Mouse (Mus musculus) heart, embryonic 16.5 days (tissue): ENCODE data around the gene Scgb2b2. TPM values are rescaled to one million over a fixed set of nuclear protein-coding genes. Genes with fewer than 3 reads are reported as not detected.

Source experiments
- ATAC-seq: fragments of 200-750 bp; cut with Nextera tagmentation; replicated peaks from 2 replicates; pipeline ENCODE4 v1.8.0; 2017; ENCODE audit warnings: moderate number of reproducible peaks; ENCODE audit not compliant: insufficient read depth, low FRiP score; ENCODE audit errors: extremely low read depth
- H3K27ac ChIP-seq: fragments of 300-500 bp; sonication (generic); 2 replicates; pipeline ENCODE4 v1.5.1; 2014; ENCODE audit warnings: mild to moderate bottlenecking, low read length, control low read depth, moderate library complexity
- H3K27me3 ChIP-seq: fragments of 300-500 bp; sonication (generic); 2 replicates; pipeline ENCODE4 v1.6.1; 2014; ENCODE audit warnings: low read length, mixed read lengths; ENCODE audit not compliant: control insufficient read depth, insufficient read depth
- H3K36me3 ChIP-seq: fragments of 300-500 bp; sonication (generic); 2 replicates; pipeline ENCODE4 v1.6.1; 2014; ENCODE audit not compliant: control insufficient read depth, insufficient read depth
- H3K4me1 ChIP-seq: fragments of 300-500 bp; sonication (generic); 2 replicates; pipeline ENCODE4 v1.6.1; 2014; ENCODE audit warnings: low read length, mixed read lengths; ENCODE audit not compliant: control insufficient read depth, insufficient read depth
- H3K4me2 ChIP-seq: fragments of 300-500 bp; sonication (generic); 2 replicates; pipeline ENCODE4 v1.6.1; 2014; ENCODE audit warnings: low read depth, mild to moderate bottlenecking, control low read depth, low read length
- H3K4me3 ChIP-seq: fragments of 300-500 bp; sonication (generic); 2 replicates; pipeline ENCODE4 v1.5.1; 2014; ENCODE audit warnings: mild to moderate bottlenecking, control low read depth, low read length
- H3K9ac ChIP-seq: fragments of 300-500 bp; sonication (generic); 2 replicates; pipeline ENCODE4 v1.6.1; 2014; ENCODE audit warnings: low read length, control low read depth
- H3K9me3 ChIP-seq: fragments of 300-500 bp; sonication (generic); replicated peaks from 2 replicates; pipeline ENCODE4 v1.6.1; 2016; ENCODE audit warnings: low read length; ENCODE audit not compliant: control insufficient read depth
- WGBS: fragments of 180-500 bp; shearing (Covaris S2); extraction: QIAGEN DNeasy Blood & Tissue Kit; methylation state at CpG from one replicate; pipeline ENCODE4 v1.1.7; 2014; 5-methylcytosine and 5-hydroxymethylcytosine counted together
- polyA plus RNA-seq: library from polyadenylated mRNA; unstranded; fragments of >200 nt; fragmentation: Nextera tagmentation; extraction: Ambion mirVana; gene quantifications from 2 replicates; pipeline ENCODE4 v1.2.1, GENCODE M21; 2015

Gene Scgb2b2
- polyA plus RNA-seq: not detected in 2 replicates

DNA sequence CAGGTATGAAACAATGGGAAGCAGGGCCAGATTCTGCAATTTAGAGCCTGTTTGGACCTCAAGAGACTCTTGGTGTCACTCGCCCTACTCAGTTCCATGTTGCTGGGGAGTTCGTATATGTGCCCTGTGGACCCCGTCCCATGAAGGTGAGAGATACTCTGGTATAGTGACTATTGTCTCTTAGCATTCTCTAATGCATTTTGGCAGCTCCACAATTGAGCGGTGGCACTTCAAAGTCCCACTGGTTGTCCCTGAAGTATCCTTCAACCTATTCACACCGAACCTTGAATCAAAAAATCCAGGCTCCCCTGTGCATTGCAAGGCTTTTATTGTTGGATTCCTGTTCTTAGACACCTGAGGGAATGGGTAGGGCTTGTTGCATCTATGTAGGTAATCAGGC lies at the start of gene Scgb2b2:
Scgb2b2 (plus strand) TSS at position 301 of the 400 bp plus-strand sequence.
- Histone ChIP-seq H3K4me2 (no peak within 1 kb of the TSS), H3K9ac (no peak within 1 kb of the TSS), H3K4me1 (no peaks in the 10 kb centered on the region), H3K36me3 (no peaks in the 10 kb centered on the region), H3K27me3 (no peaks in the 10 kb centered on the region), H3K27ac (no peak within 1 kb of the TSS), H3K4me3 (no peak within 1 kb of the TSS), H3K9me3 (peaks cover 9% of the 10 kb centered on the region)
- 72% methylated on average over 5 of the region's 5 CpGs for WGBS
- no peak for ATAC-seq

DNA sequence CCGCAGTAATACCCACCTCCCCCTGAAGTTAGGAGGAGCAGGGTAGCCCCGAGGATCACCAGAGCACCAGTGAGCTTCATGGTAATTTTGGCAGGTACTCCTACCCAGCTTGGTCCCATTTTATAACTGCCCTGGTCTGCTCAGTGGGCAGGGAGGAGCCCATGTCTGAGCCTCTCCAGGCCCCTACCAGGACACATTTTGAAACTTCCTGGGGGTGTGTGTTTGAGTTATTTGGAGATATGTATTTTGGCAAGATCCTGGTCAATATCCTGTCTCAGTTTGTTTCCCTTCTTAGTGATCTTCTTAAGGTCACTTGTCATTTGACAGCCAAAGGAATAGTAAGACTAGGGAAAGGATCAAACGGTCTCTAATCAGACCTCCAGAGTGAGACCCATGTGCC lies 1.4 kb downstream of the Scgb2b2 start, which contains the start of gene Scgb1b2:
Scgb1b2 (minus strand) TSS at position 101 of the 400 bp plus-strand sequence.
- H3K9ac ChIP-seq: no peak within 1 kb of the TSS
- peaks cover 4% of the 10 kb centered on the region for H3K9me3 ChIP-seq
- no peak within 1 kb of the TSS for H3K27ac ChIP-seq
- no peak within 1 kb of the TSS for H3K4me3 ChIP-seq
- no peak within 1 kb of the TSS for H3K4me2 ChIP-seq
- no peaks in the 10 kb centered on the region for H3K36me3 ChIP-seq
- 63% methylated on average over 3 of the region's 3 CpGs for WGBS
- no peak for ATAC-seq
- H3K4me1 ChIP-seq: no peaks in the 10 kb centered on the region
- H3K27me3 ChIP-seq: no peaks in the 10 kb centered on the region

Other genes with a start within 250 kb of the Scgb2b2 start
- gene Fxyd5, start 248.0 kb upstream of the Scgb2b2 start, polyA plus RNA-seq: 44.7 and 46.7 TPM in 2 replicates
- gene Fxyd7, start 239.0 kb upstream of the Scgb2b2 start, polyA plus RNA-seq: 1.1 TPM in 2 replicates
- 1,006 and 1,110 TPM in 2 replicates for gene Fxyd1, start 233.3 kb upstream of the Scgb2b2 start, polyA plus RNA-seq
- 0.09 and 0.11 TPM in 2 replicates for gene Lgi4, start 231.2 kb upstream of the Scgb2b2 start, polyA plus RNA-seq
- gene Fxyd3, start 213.8 kb upstream of the Scgb2b2 start, polyA plus RNA-seq: 8.0 and 10.1 TPM in 2 replicates
- gene Hpn, start 175.2 kb upstream of the Scgb2b2 start, polyA plus RNA-seq: 2.6 and 3.1 TPM in 2 replicates
- 2.8 and 3.5 TPM in 2 replicates for gene Scn1b, start 163.5 kb upstream of the Scgb2b2 start, polyA plus RNA-seq
- gene Gramd1a, start 134.6 kb upstream of the Scgb2b2 start, polyA plus RNA-seq: 53.1 and 58.0 TPM in 2 replicates
- not detected in 2 replicates for gene Scgb1b2, start 1.3 kb downstream of the Scgb2b2 start, polyA plus RNA-seq
- gene Scgb2b3, start 71.6 kb downstream of the Scgb2b2 start, polyA plus RNA-seq: not detected in 2 replicates
- not detected in 2 replicates for gene Scgb1b3, start 85.1 kb downstream of the Scgb2b2 start, polyA plus RNA-seq